ENCODE assay signal across 9 mouse cellular contexts in the genomic region with DNA sequence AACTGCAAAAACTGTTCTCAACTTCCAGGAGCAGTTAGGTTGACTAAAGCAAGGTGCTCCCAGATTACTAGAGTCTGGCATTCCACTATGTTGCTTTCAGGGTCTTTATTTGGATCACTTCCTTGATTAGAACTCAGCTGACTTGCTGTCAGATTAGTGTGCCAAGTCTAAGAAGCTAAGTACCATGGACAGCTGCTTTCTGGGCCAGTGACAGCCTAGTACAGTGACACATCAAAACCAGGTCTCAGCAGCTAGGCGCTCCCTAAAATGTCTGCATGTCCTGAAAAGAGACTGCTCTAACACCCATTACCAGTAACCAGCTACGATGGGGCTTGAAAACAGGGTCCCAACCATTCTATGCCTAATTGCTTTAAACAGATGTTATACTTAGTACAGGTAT. TPM values are rescaled to one million over a fixed set of nuclear protein-coding genes. Genes with fewer than 3 reads are reported as not detected.
DNase-seq lines count a peak whose midpoint lies in the region.
"Had no signal": no experiment of that assay in that cellular context is flagged by ENCODE, and none has a peak within 500 bp of the region (broad histone marks: within the 10 kb centered on the region; RNA-seq: fewer than 3 reads in every experiment).

No protein-coding gene starts in this region.

- intact Hi-C loops in heart, postnatal 36 days (cut with DNase I), result no loop called here

- peak; percentile 6 for DNase-seq in kidney, adult 9 months
- DNase-seq in kidney, adult 11 months, result no peak
- DNase-seq in A20 (ENCODE audit: low read depth, low spot score) (peak; percentile 42), NIH3T3 (ENCODE audit: low read depth) (peak; percentile 44)
- DNase-seq in heart, postnatal 36 days, result peak; percentile 6 to 25
- DNase-seq in T-cell, adult 2 months (ENCODE audit: low spot score), result no peak
- no peak for DNase-seq in cerebellum, adult 11-12 months
- no peak for DNase-seq in right cerebral cortex, adult 2 months (ENCODE audit: low spot score in 2 of 2)
- DNase-seq: right cerebral cortex, postnatal 14 days had no signal

RNA-seq across cellular contexts. Expression of gene Slc24a2, which starts 8.7 kb away (rescaled TPM):
- total RNA-seq in heart, postnatal 36 days (2021), result 1 to 10 TPM; 1.3 to 2.8 TPM

Comparison
In these comparisons a context has a peak if more than half of its experiments do, and no peak if none do; other contexts are left out.
1. DNase-seq: peak in kidney, adult 9 months (single experiment), A20 (single experiment), NIH3T3 (single experiment) and heart, postnatal 36 days (2 of 2); none in kidney, adult 11 months (single experiment), T-cell, adult 2 months (single experiment), cerebellum, adult 11-12 months (single experiment) and right cerebral cortex, adult 2 months (0 of 2).